Mouse (Mus musculus): ENCODE measurements at regions not wholly inside any gene's neighbourhood (a gene's known extent, or its start where the extent isn't known, plus 50 kb on each side); places are given as distances from the start of the nearest gene placed in this dataset.
"Not testable (repeated sequence)": the region's sequence is repeated elsewhere in the genome, so short reads cannot be mapped to it uniquely, and the experiment has no call there.

GRCm38 (mm10) chr3:101224091-101224490 lies 63.6 kb downstream of the Cd2 start:
- no peak for DNase-seq (ENCODE audit: low spot score)

GRCm38 (mm10) chr3:101219897-101220296 lies 67.8 kb downstream of the Cd2 start:
- DNase-seq (ENCODE audit: low spot score) = no peak

- DNase-seq (ENCODE audit: low spot score) = no peak
These were observed 71.0 kb downstream of the Cd2 start for GRCm38 (mm10) chr3:101216711-101217110.

GRCm38 (mm10) chr3:101213212-101213562 lies 74.6 kb downstream of the Cd2 start:
- DNase-seq (ENCODE audit: low spot score) = no peak

- peak; percentile 43 for DNase-seq (ENCODE audit: low spot score)
These were observed 75.1 kb downstream of the Cd2 start for GRCm38 (mm10) chr3:101212403-101213211.

- DNase-seq (ENCODE audit: low spot score) = no peak
These were observed 75.8 kb downstream of the Cd2 start for GRCm38 (mm10) chr3:101211936-101212335.

- DNase-seq (ENCODE audit: low spot score) = no peak
These were observed 78.2 kb downstream of the Cd2 start for GRCm38 (mm10) chr3:101209546-101209945.

GRCm38 (mm10) chr3:101208751-101209150 lies 79.0 kb downstream of the Cd2 start:
- DNase-seq (ENCODE audit: low spot score) = no peak

GRCm38 (mm10) chr3:101206172-101206571 lies 81.6 kb downstream of the Cd2 start:
- not testable (repeated sequence) for DNase-seq (ENCODE audit: low spot score)

GRCm38 (mm10) chr3:101194725-101195124 lies 84.6 kb upstream of the Ptgfrn start:
- no peak for DNase-seq (ENCODE audit: low spot score)

GRCm38 (mm10) chr3:101194319-101194718 lies 84.2 kb upstream of the Ptgfrn start:
- no peak for DNase-seq (ENCODE audit: low spot score)

GRCm38 (mm10) chr3:101191298-101191986 lies 81.4 kb upstream of the Ptgfrn start:
- DNase-seq (ENCODE audit: low spot score) = peak; percentile 60

GRCm38 (mm10) chr3:101181958-101182357 lies 71.9 kb upstream of the Ptgfrn start:
- DNase-seq (ENCODE audit: low spot score) = no peak

GRCm38 (mm10) chr3:101173954-101174353 lies 63.9 kb upstream of the Ptgfrn start:
- no peak for DNase-seq (ENCODE audit: low spot score)

- no peak for DNase-seq (ENCODE audit: low spot score)
These were observed 60.2 kb upstream of the Ptgfrn start for GRCm38 (mm10) chr3:101170037-101171019.

GRCm38 (mm10) chr3:101167026-101167425 lies 56.9 kb upstream of the Ptgfrn start:
- no peak for DNase-seq (ENCODE audit: low spot score)

- DNase-seq (ENCODE audit: low spot score) = no peak
These were observed 56.5 kb upstream of the Ptgfrn start for GRCm38 (mm10) chr3:101166580-101166979.

GRCm38 (mm10) chr3:101165261-101165660 lies 55.2 kb upstream of the Ptgfrn start:
- DNase-seq (ENCODE audit: low spot score) = no peak

GRCm38 (mm10) chr3:101164771-101165170 lies 54.7 kb upstream of the Ptgfrn start:
- DNase-seq (ENCODE audit: low spot score) = no peak

- no peak for DNase-seq (ENCODE audit: low spot score)
These were observed 53.9 kb upstream of the Ptgfrn start for GRCm38 (mm10) chr3:101163991-101164434.

GRCm38 (mm10) chr3:101163160-101163990 lies 53.3 kb upstream of the Ptgfrn start:
- no peak for DNase-seq (ENCODE audit: low spot score)

Measured in retina, embryonic 14.5 days (tissue).